13 mouse cellular contexts compared by ENCODE assay signal in the genomic region with DNA sequence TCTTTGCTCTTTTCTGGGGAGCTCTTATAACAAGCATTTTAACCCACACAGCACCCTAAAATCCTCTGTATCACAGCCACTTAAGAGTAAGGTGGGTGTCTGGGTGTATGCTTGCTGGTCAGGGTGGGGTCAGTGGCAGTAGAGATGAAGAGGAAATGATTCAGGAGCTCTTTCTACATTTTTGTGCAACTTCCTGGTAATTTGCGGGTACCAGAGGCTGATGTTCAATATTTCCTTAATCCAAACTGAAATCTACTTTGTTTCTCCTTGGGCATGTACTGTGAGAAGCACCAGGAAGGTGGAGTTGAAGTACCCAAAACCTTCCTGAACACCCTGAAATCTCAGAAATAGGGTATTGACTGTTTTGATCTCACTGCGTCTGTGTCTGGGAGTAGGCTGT. TPM values are rescaled to one million over a fixed set of nuclear protein-coding genes. Genes with fewer than 3 reads are reported as not detected.
A peak's percentile ranks its signal among the peaks of the same experiment; 100 is the strongest.
DNase-seq lines count a peak whose midpoint lies in the region; ATAC-seq and TF ChIP-seq lines count a peak whose summit lies in the region.
"Had no signal": no experiment of that assay in that cellular context is flagged by ENCODE, and none has a peak within 500 bp of the region (broad histone marks: within the 10 kb centered on the region; RNA-seq: fewer than 3 reads in every experiment).

No protein-coding gene starts in this region.

- H3K27ac ChIP-seq in heart, postnatal 0 days (ENCODE audit: low read depth): peak overlapping the region; percentile 72
- no peak overlapping the region for H3K27ac ChIP-seq in heart, embryonic 12.5 days (ENCODE audit: poor library complexity, severe bottlenecking)
- peak overlapping the region; percentile 82 for H3K27ac ChIP-seq in lung, postnatal 0 days (ENCODE audit: low read length)
- peak overlapping the region; percentile 74; the same call in 1 of the 2 replicates for H3K27ac ChIP-seq in bone marrow, adult 2 months (ENCODE audit: control insufficient read depth, insufficient read depth, low read depth, low read length, poor library complexity)
- H3K27ac ChIP-seq in stomach, embryonic 16.5 days (ENCODE audit: low read length): peak overlapping the region; percentile 85
- H3K27ac ChIP-seq: hindbrain, embryonic 13.5 days had no signal

- no peak for DNase-seq in heart, postnatal 0 days (ENCODE audit: low spot score)
- peak; percentile 40 for DNase-seq in lung, postnatal 0 days (ENCODE audit: low spot score)
- no peak for DNase-seq in lung, postnatal 14 days
- DNase-seq in ovary, postnatal 36 days (ENCODE audit: low spot score): no peak
- DNase-seq: adrenal gland, postnatal 10 days; cerebellum, postnatal 25 days; right cerebral cortex, postnatal 14 days had no signal

- no peak for TF ChIP-seq EP300 in heart, postnatal 0 days (IDR thresholded peaks at IDR 0.05; ENCODE audit: low read depth)
- no peak for TF ChIP-seq EP300 in lung, postnatal 0 days (IDR thresholded peaks at IDR 0.05)

- H3K36me3 ChIP-seq in heart, postnatal 0 days (replicated peaks; ENCODE audit: control insufficient read depth, insufficient read depth, low read length): no peaks in the 10 kb centered on the region
- no peaks in the 10 kb centered on the region for H3K36me3 ChIP-seq in heart, embryonic 12.5 days
- H3K36me3 ChIP-seq in lung, postnatal 0 days (ENCODE audit: insufficient read depth, low read length): no peaks in the 10 kb centered on the region
- no peaks in the 10 kb centered on the region for H3K36me3 ChIP-seq in stomach, embryonic 16.5 days (ENCODE audit: control insufficient read depth, insufficient read depth, low read length)
- H3K36me3 ChIP-seq: hindbrain, embryonic 13.5 days had no signal

- H3K27me3 ChIP-seq in heart, postnatal 0 days (ENCODE audit: control insufficient read depth, insufficient read depth, low read length): no peaks in the 10 kb centered on the region
- no peaks in the 10 kb centered on the region for H3K27me3 ChIP-seq in heart, embryonic 12.5 days (replicated peaks)
- H3K27me3 ChIP-seq in lung, postnatal 0 days (replicated peaks; ENCODE audit: insufficient read depth, low read length): no peaks in the 10 kb centered on the region
- no peaks in the 10 kb centered on the region for H3K27me3 ChIP-seq in stomach, embryonic 16.5 days (ENCODE audit: control insufficient read depth, insufficient read depth, low read length)
- H3K27me3 ChIP-seq: hindbrain, embryonic 13.5 days had no signal

- H3K4me1 ChIP-seq in heart, postnatal 0 days (ENCODE audit: control insufficient read depth, insufficient read depth): no peaks in the 10 kb centered on the region
- no peaks in the 10 kb centered on the region; the same call in 1 of the 2 replicates for H3K4me1 ChIP-seq in heart, embryonic 12.5 days (replicated peaks)
- H3K4me1 ChIP-seq in lung, postnatal 0 days (ENCODE audit: insufficient read depth, low read depth, low read length): peaks cover 35% of the 10 kb centered on the region; the same call in 1 of the 2 replicates
- peaks cover 26% of the 10 kb centered on the region for H3K4me1 ChIP-seq in bone marrow, adult 2 months (ENCODE audit: control insufficient read depth, insufficient read depth, low read length)
- H3K4me1 ChIP-seq in stomach, embryonic 16.5 days (ENCODE audit: control insufficient read depth, insufficient read depth, low read length): peaks cover 21% of the 10 kb centered on the region

- TF ChIP-seq CTCF in heart, postnatal 0 days (IDR thresholded peaks at IDR 0.05; ENCODE audit: low read depth): no peak
- TF ChIP-seq CTCF in lung, postnatal 0 days (IDR thresholded peaks at IDR 0.05): no peak
- TF ChIP-seq CTCF in bone marrow, adult 2 months (IDR thresholded peaks at IDR 0.05; ENCODE audit: control insufficient read depth, insufficient read depth, low read length): no peak

- H3K9me3 ChIP-seq in heart, postnatal 0 days (replicated peaks; ENCODE audit: control insufficient read depth, low read length): no peaks in the 10 kb centered on the region
- no peaks in the 10 kb centered on the region for H3K9me3 ChIP-seq in heart, embryonic 12.5 days (replicated peaks)
- no peaks in the 10 kb centered on the region for H3K9me3 ChIP-seq in lung, postnatal 0 days (ENCODE audit: low read length)
- no peaks in the 10 kb centered on the region for H3K9me3 ChIP-seq in stomach, embryonic 16.5 days (replicated peaks; ENCODE audit: control insufficient read depth, low read length)
- H3K9me3 ChIP-seq: hindbrain, embryonic 13.5 days had no signal

- no peak for TF ChIP-seq POLR2A in bone marrow, adult 2 months (IDR thresholded peaks at IDR 0.05; ENCODE audit: borderline replicate concordance, control insufficient read depth, low read depth, low read length)

- H3K4me2 ChIP-seq in heart, postnatal 0 days (ENCODE audit: low read depth, low read length): no peak overlapping the region
- H3K4me2 ChIP-seq in heart, embryonic 12.5 days: no peak overlapping the region
- no peak overlapping the region for H3K4me2 ChIP-seq in lung, postnatal 0 days (replicated peaks; ENCODE audit: low read depth, low read length)
- H3K4me2 ChIP-seq in stomach, embryonic 16.5 days (ENCODE audit: low read depth, low read length): no peak overlapping the region
- H3K4me2 ChIP-seq: hindbrain, embryonic 13.5 days had no signal

- WGBS in heart, postnatal 0 days: 50% methylated on average over 2 of the region's 2 CpGs
- 75% methylated on average over 2 of the region's 2 CpGs for WGBS in heart, embryonic 12.5 days
- WGBS in lung, postnatal 0 days: 62% methylated on average over 2 of the region's 2 CpGs
- WGBS in bone marrow, adult 2 months: 30% methylated on average over 2 of the region's 2 CpGs
- 76% methylated on average over 2 of the region's 2 CpGs for WGBS in stomach, embryonic 16.5 days

- no peak for ATAC-seq in heart, postnatal 0 days (ENCODE audit: insufficient read depth, low read depth)
- no peak for ATAC-seq in heart, embryonic 12.5 days (ENCODE audit: insufficient number of reproducible peaks, low FRiP score)
- no peak for ATAC-seq in lung, postnatal 0 days
- no peak for ATAC-seq in stomach, embryonic 16.5 days (ENCODE audit: insufficient read depth, low FRiP score)

- no peak overlapping the region for H3K4me3 ChIP-seq in heart, postnatal 0 days (ENCODE audit: low read depth, low read length)
- no peak overlapping the region for H3K4me3 ChIP-seq in heart, embryonic 12.5 days
- H3K4me3 ChIP-seq in lung, postnatal 0 days (ENCODE audit: low read depth, low read length): no peak overlapping the region
- no peak overlapping the region for H3K4me3 ChIP-seq in bone marrow, adult 2 months (replicated peaks; ENCODE audit: control insufficient read depth, low read depth, low read length)
- no peak overlapping the region for H3K4me3 ChIP-seq in stomach, embryonic 16.5 days (replicated peaks; ENCODE audit: low read length)
- H3K4me3 ChIP-seq: hindbrain, embryonic 13.5 days had no signal

- H3K9ac ChIP-seq in heart, postnatal 0 days (replicated peaks; ENCODE audit: low read depth, low read length): no peak overlapping the region
- no peak overlapping the region for H3K9ac ChIP-seq in heart, embryonic 12.5 days
- no peak overlapping the region for H3K9ac ChIP-seq in lung, postnatal 0 days (replicated peaks; ENCODE audit: low read depth)
- H3K9ac ChIP-seq in stomach, embryonic 16.5 days (ENCODE audit: low read length): no peak overlapping the region
- H3K9ac ChIP-seq: hindbrain, embryonic 13.5 days had no signal

RNA-seq across cellular contexts. Expression of a gene that starts 24.0 kb away (rescaled TPM):
- total RNA-seq in heart, postnatal 0 days (2014; rRNA removed; ENCODE audit: low replicate concordance): not detected in 2 replicates
- 0.42 and 1.1 TPM in 2 replicates for polyA plus RNA-seq in heart, postnatal 0 days (2015; fragmentation: Nextera tagmentation; extraction: Ambion mirVana)
- polyA plus RNA-seq in heart, embryonic 12.5 days (2016; fragmentation: Nextera tagmentation; extraction: Ambion mirVana): not detected in 2 replicates
- 31.9 and 38.1 TPM in 2 replicates for polyA plus RNA-seq in lung, postnatal 0 days (2015; fragmentation: Nextera tagmentation; extraction: Ambion mirVana)
- not detected in 2 replicates for polyA plus RNA-seq in bone marrow, adult 2 months (2011; ENCODE audit: insufficient read depth, insufficient read length, low replicate concordance, missing spikeins)
- polyA plus RNA-seq in stomach, embryonic 16.5 days (2015; fragmentation: Nextera tagmentation; extraction: Ambion mirVana): 0.61 and 0.64 TPM in 2 replicates
- total RNA-seq: adrenal gland, postnatal 10 days; layer of hippocampus, postnatal 10 days had no signal
- polyA plus RNA-seq: gonadal fat pad, adult 2 months had no signal

RNA-seq across cellular contexts. Expression of a gene that starts 38.2 kb away (rescaled TPM):
- total RNA-seq in heart, postnatal 0 days (2014; rRNA removed; ENCODE audit: low replicate concordance): 23.5 and 31.1 TPM in 2 replicates
- polyA plus RNA-seq in heart, postnatal 0 days (2015; fragmentation: Nextera tagmentation; extraction: Ambion mirVana): 19.3 and 21.5 TPM in 2 replicates
- polyA plus RNA-seq in heart, embryonic 12.5 days (2016; fragmentation: Nextera tagmentation; extraction: Ambion mirVana): 4.1 and 5.9 TPM in 2 replicates
- 19.8 and 21.4 TPM in 2 replicates for polyA plus RNA-seq in lung, postnatal 0 days (2015; fragmentation: Nextera tagmentation; extraction: Ambion mirVana)
- 195 and 311 TPM in 2 replicates for polyA plus RNA-seq in bone marrow, adult 2 months (2011; ENCODE audit: insufficient read depth, insufficient read length, low replicate concordance, missing spikeins)
- 10.6 and 10.9 TPM in 2 replicates for polyA plus RNA-seq in stomach, embryonic 16.5 days (2015; fragmentation: Nextera tagmentation; extraction: Ambion mirVana)

RNA-seq across cellular contexts. Expression of a gene that starts 40.7 kb away (rescaled TPM):
- 4.9 and 12.8 TPM in 2 replicates for total RNA-seq in heart, postnatal 0 days (2014; rRNA removed; ENCODE audit: low replicate concordance)
- 4.7 and 5.5 TPM in 2 replicates for polyA plus RNA-seq in heart, postnatal 0 days (2015; fragmentation: Nextera tagmentation; extraction: Ambion mirVana)
- 2.1 and 2.4 TPM in 2 replicates for polyA plus RNA-seq in heart, embryonic 12.5 days (2016; fragmentation: Nextera tagmentation; extraction: Ambion mirVana)
- polyA plus RNA-seq in lung, postnatal 0 days (2015; fragmentation: Nextera tagmentation; extraction: Ambion mirVana): 21.7 and 23.5 TPM in 2 replicates
- polyA plus RNA-seq in bone marrow, adult 2 months (2011; ENCODE audit: insufficient read depth, insufficient read length, low replicate concordance, missing spikeins): 11.7 and 31.5 TPM in 2 replicates
- polyA plus RNA-seq in stomach, embryonic 16.5 days (2015; fragmentation: Nextera tagmentation; extraction: Ambion mirVana): 98.3 and 139 TPM in 2 replicates

Comparison
In these comparisons a context has a peak if more than half of its experiments do, and no peak if none do; other contexts are left out.
1. RNA of a gene that starts 24.0 kb away (polyA plus RNA-seq): 31.9 to 38.1 TPM in lung, postnatal 0 days; 0.61 to 0.64 TPM in stomach, embryonic 16.5 days, 0.42 to 1.1 TPM in heart, postnatal 0 days, not detected in heart, embryonic 12.5 days and not detected in bone marrow, adult 2 months; every median in the first group is over 10 times any median in the second.